Mouse (Mus musculus) liver, embryonic 11.5 days (tissue): Measurements from ENCODE around the gene Olfr56. TPM values are rescaled to one million over a fixed set of nuclear protein-coding genes. Genes with fewer than 3 reads are reported as not detected.
"Not testable (repeated sequence)": the region's sequence is repeated elsewhere in the genome, so short reads cannot be mapped to it uniquely, and the experiment has no call there.

Experiments
- ATAC-seq: fragments of 200-750 bp; cut with Nextera tagmentation; replicated peaks from 2 replicates; pipeline ENCODE4 v1.8.0; 2017; ENCODE audit warnings: moderate number of reproducible peaks, mild to moderate bottlenecking, moderate TSS enrichment, moderate library complexity; ENCODE audit not compliant: low FRiP score
- DNase-seq: peaks from one replicate; pipeline ENCODE4 v3.0.0-alpha.2; 2017; ENCODE audit warnings: low spot score
- H3K27ac ChIP-seq: fragments of 300-500 bp; sonication (generic); 2 replicates; pipeline ENCODE4 v1.5.1; 2014; ENCODE audit warnings: mild to moderate bottlenecking, low read depth, low read length, control low read depth
- H3K27me3 ChIP-seq: fragments of 300-500 bp; sonication (generic); replicated peaks from 2 replicates; pipeline ENCODE4 v1.6.1; 2014; ENCODE audit warnings: low read length, mixed read lengths; ENCODE audit not compliant: control insufficient read depth, insufficient read depth
- H3K36me3 ChIP-seq: fragments of 300-500 bp; sonication (generic); 2 replicates; pipeline ENCODE4 v1.6.1; 2014; ENCODE audit warnings: mild to moderate bottlenecking, low read length, moderate library complexity, mixed read lengths; ENCODE audit not compliant: control insufficient read depth, insufficient read depth
- H3K4me1 ChIP-seq: fragments of 300-500 bp; sonication (generic); replicated peaks from 2 replicates; pipeline ENCODE4 v1.6.1; 2014; ENCODE audit warnings: low read length, mixed read lengths; ENCODE audit not compliant: control insufficient read depth, insufficient read depth
- H3K4me2 ChIP-seq: fragments of 300-500 bp; sonication (generic); 2 replicates; pipeline ENCODE4 v1.6.1; 2014; ENCODE audit warnings: mild to moderate bottlenecking, control low read depth, moderate library complexity
- H3K4me3 ChIP-seq: fragments of 300-500 bp; sonication (generic); 2 replicates; pipeline ENCODE4 v1.5.1; 2014; ENCODE audit warnings: low read depth, low read length, control low read depth
- H3K9ac ChIP-seq: fragments of 300-500 bp; sonication (generic); 2 replicates; pipeline ENCODE4 v1.6.1; 2014; ENCODE audit warnings: low read depth, low read length, control low read depth
- H3K9me3 ChIP-seq: fragments of 300-500 bp; sonication (generic); 2 replicates; pipeline ENCODE4 v1.6.1; 2016; ENCODE audit warnings: low read length, inconsistent platforms, mixed read lengths; ENCODE audit not compliant: control insufficient read depth
- WGBS: fragments of 180-500 bp; shearing (Covaris S2); extraction: QIAGEN DNeasy Blood & Tissue Kit; methylation state at CpG from one replicate; pipeline ENCODE4 v1.1.7; 2014; 5-methylcytosine and 5-hydroxymethylcytosine counted together
- polyA plus RNA-seq: library from polyadenylated mRNA; unstranded; fragments of >200 nt; fragmentation: Nextera tagmentation; extraction: Ambion mirVana; gene quantifications from 2 replicates; pipeline ENCODE4 v1.2.1, GENCODE M21; 2014

The Olfr56 gene
- polyA plus RNA-seq, 1 experiment from 2014 or later = 0.10 TPM

DNA sequence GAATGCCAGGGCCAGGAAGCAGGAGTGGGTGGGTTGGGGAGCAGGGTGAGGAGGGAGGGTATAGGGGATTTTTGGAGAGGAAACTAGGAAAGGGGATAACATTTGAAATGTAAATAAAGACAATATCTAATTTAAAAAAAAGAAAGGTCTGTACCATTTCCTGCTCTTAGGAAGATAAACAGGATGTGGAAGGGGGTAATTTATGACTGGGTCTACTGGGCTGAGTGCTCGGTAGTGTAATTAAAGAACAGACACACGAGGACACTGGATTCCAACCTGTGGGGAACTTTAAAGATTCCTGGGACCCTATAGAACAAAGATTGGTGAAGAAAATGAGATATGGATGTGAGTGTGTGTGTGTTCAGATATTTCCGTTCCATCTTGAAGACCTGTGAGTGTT, 4.2 kb downstream of the Olfr56 start:
- WGBS = no CpG with 5 or more reads among the region's 3 CpGs
- ATAC-seq, H3K27me3 ChIP-seq, DNase-seq, H3K27ac ChIP-seq, H3K4me2 ChIP-seq, H3K9ac ChIP-seq, H3K9me3 ChIP-seq, H3K4me1 ChIP-seq, H3K36me3 ChIP-seq, H3K4me3 ChIP-seq: not testable (repeated sequence)

DNA sequence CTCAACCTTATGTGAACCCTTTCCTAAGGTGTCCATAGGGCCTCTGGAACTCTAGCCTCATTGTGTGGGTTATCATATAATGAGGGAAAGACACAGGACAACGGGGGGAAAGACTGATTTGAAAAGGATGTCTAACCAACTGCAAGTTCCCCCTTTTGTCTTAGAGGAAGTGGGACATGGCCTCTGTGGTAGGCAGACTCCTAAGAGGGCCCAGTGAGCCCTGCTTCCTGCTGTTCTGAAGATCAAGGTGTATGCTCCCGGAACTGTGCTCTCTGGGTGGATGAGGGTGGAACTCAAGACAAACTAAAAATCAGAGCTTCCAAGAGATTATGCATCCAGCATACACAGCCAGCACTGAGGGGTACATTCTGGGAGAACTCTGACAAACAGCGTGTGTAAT, 9.5 kb downstream of the Olfr56 start:
- H3K9me3 ChIP-seq, H3K9ac ChIP-seq, H3K27ac ChIP-seq, H3K4me2 ChIP-seq, H3K4me1 ChIP-seq, H3K4me3 ChIP-seq, H3K36me3 ChIP-seq, DNase-seq, ATAC-seq, H3K27me3 ChIP-seq: not testable (repeated sequence)
- WGBS = 53% methylated on average over 2 of the region's 3 CpGs

DNA sequence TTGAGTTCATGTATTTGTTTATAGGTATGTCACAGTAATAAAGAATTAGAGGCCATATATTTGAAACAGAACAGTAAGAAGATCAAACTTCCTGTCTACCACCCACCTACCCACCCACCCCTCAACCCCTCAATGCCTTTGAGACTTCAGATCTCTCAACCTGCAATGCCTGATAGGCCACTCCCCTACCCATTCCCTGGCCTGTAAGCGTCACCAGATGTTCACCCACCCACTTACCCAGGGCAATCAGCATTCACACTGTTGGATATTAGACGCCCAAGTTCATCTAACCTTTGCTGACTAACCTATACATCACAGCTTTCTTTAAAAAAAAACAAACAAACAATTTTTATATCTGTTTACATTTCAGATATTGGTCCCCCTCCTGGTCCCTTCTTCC, 11.3 kb downstream of the Olfr56 start:
- not testable (repeated sequence) for H3K36me3 ChIP-seq, H3K9ac ChIP-seq, H3K27ac ChIP-seq, DNase-seq, H3K4me3 ChIP-seq, H3K27me3 ChIP-seq, H3K4me1 ChIP-seq, H3K9me3 ChIP-seq, ATAC-seq, H3K4me2 ChIP-seq
- 48% methylated on average over 2 of the region's 2 CpGs for WGBS

DNA sequence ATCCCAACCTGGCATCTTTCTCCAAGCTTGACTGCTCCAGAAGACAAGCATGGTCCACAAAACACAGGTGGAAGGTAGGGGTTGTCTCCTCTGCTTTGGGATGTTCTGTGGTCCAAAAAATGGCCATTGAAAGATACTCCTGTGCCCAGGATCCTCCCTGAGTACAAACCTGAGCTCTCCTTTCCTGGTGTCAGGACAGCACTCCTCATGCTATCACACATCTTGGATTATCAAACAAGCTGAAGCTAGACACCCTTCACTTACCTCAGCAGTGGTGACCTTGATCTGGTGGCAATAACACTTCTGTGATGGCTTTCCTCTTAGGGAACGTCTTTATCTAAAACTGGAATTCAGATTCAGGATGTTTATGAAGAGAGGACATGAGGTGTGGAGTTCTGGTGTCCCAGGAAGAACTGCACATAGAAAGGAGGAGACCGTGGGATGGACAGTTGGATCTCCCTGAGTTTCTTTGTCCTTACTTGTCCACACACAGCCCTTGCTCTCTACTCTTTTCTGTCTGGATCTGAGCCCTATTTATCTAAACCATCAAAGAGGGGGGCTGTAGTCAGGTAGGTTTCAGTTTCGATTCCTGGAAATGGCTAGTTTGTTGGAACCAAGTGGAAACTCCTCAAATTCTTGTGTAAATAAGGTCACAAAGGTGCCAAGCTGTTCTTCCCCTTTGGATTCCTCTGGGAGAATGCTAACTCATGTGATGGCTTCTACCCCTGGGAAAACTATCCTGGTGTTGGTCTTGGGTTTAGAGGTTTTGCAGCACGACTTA, 13.2 kb downstream of the Olfr56 start, which contains the start of gene Gm12185:
Gm12185 (minus strand) TSS at position 487 of the 781 bp plus-strand sequence.
- H3K27ac ChIP-seq, H3K36me3 ChIP-seq, H3K9me3 ChIP-seq, H3K4me1 ChIP-seq, H3K9ac ChIP-seq, H3K27me3 ChIP-seq, ATAC-seq, H3K4me3 ChIP-seq, H3K4me2 ChIP-seq, DNase-seq: not testable (repeated sequence)
- 62% methylated on average over 4 of the region's 4 CpGs for WGBS

DNA sequence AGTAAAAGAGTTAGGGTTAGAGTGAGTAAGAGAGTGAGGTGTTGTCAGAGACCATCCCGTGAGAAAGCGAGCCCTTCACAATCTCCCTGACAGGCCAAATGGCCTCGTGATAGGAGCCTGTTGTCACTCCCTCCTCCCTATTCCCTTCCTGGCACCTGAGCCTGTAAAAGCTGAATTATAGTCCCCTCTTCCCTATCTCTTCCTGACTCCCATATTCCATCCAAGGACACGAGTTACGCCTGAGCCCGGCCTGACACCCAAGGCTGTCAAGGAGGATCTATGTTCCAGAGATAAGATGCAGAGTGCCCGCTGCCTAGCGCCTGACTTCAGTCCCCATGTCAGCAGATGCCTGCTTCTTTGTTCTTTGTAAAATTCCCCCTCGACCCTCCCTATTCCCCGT, 14.6 kb downstream of the Olfr56 start:
- not testable (repeated sequence) for DNase-seq, H3K27ac ChIP-seq, H3K4me2 ChIP-seq, H3K9ac ChIP-seq, H3K9me3 ChIP-seq, H3K36me3 ChIP-seq, ATAC-seq, H3K4me3 ChIP-seq, H3K4me1 ChIP-seq, H3K27me3 ChIP-seq
- 39% methylated on average over 10 of the region's 10 CpGs for WGBS

DNA sequence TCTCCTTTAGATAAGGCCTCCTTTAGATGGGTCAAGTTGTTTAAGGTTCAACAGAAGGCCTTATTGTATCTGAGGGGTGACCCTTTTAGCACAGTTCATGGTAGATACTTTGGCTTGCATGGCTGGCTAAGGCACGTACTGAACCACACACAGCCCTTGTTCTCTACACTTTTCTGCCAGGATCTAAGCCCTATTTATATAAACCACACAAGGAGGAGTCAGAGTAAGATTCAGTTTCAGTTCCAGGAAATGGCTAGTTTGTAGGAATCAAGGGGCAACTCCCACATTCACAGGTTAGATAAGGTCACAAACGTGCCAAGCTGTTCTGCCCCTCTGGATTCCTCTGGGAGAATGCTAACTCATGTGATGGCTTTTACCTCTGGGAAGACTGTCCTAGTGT, 15.3 kb downstream of the Olfr56 start, which contains the start of gene Tgtp1:
Tgtp1 (minus strand) TSS at position 155 of the 400 bp plus-strand sequence.
- H3K9ac ChIP-seq, H3K4me2 ChIP-seq, H3K27ac ChIP-seq, H3K4me1 ChIP-seq, H3K4me3 ChIP-seq, DNase-seq, ATAC-seq, H3K36me3 ChIP-seq, H3K9me3 ChIP-seq, H3K27me3 ChIP-seq: not testable (repeated sequence)
- 24% methylated on average over 2 of the region's 2 CpGs for WGBS

DNA sequence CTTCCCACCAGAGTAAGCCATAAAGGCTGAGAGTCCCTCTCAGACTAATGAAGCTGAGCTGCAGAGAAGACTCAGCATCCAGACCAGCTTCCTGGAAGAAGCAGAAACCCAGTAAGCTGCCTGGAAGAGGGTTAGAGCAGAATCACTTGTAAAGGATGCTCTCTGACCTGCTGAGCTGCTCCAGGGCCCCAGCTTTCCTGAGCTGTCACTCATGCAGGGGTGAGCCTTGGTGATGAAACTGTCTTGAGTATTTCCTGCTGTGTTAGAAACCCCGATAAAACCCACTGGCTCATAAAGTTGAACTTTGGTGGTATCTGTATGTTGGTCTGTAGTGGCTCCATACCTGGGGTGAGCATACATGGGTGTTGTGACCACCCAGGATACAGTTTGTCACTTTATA, 21.7 kb downstream of the Olfr56 start:
- not testable (repeated sequence) for DNase-seq, H3K27me3 ChIP-seq, H3K9me3 ChIP-seq, H3K4me1 ChIP-seq, ATAC-seq, H3K36me3 ChIP-seq, H3K4me2 ChIP-seq, H3K27ac ChIP-seq, H3K4me3 ChIP-seq, H3K9ac ChIP-seq
- 67% methylated on average over 1 of the region's 1 CpGs for WGBS

DNA sequence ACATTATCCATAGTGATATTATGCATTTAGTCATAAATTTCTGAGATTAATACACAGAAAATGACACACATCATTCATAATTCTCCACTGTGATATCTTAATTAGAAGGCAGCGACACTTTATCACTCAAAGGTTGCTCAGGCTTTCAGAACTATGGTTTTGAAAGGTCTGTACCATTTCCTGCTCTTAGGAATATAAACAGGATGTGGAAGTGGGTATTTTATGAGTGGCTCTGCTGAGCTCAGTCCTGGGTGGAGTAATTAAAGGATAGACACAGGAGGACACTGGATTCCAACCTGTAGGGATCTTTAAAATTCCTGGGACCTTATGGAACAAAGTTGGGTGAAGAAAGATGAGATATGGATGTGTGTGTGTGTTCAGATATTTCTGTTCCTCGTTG, 27.6 kb downstream of the Olfr56 start:
- not testable (repeated sequence) for H3K4me2 ChIP-seq, H3K4me1 ChIP-seq, H3K9me3 ChIP-seq, H3K9ac ChIP-seq, H3K4me3 ChIP-seq, H3K36me3 ChIP-seq, ATAC-seq, DNase-seq, H3K27ac ChIP-seq, H3K27me3 ChIP-seq
- 42% methylated on average over 2 of the region's 2 CpGs for WGBS

DNA sequence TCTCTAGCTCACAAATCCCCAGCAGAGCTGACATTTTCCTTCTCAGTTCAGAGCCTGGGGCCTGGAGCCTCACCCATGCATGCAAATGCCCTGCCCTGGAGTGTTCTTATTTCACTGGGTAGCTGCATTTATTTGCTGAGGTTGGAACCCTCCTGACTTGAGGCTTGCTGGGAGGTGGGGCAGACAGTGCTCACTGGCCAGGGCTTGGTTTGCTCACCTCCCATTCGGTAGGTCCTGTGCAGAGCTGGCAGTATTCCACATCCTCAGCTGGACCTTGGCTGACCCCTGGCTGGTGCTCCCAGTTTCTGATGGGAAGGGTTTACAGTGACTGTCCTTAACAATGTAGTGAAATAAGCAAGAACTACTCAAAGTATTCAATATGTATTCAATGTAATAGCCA, 28.1 kb downstream of the Olfr56 start:
- not testable (repeated sequence) for DNase-seq, H3K9ac ChIP-seq, H3K4me1 ChIP-seq, H3K9me3 ChIP-seq, H3K36me3 ChIP-seq, H3K4me3 ChIP-seq, ATAC-seq, H3K27me3 ChIP-seq, H3K27ac ChIP-seq, H3K4me2 ChIP-seq
- WGBS = 60% methylated on average over 1 of the region's 1 CpGs
